Comparison of ENCODE assay signal across 16 mouse cellular contexts in genomic region chr19:54112691-54113090, GRCm38 (mm10).
"Had no signal": no experiment of that assay in that cellular context is flagged by ENCODE, and none has a peak within 500 bp of the region (broad histone marks: within the 10 kb centered on the region; RNA-seq: fewer than 3 reads in every experiment).

No protein-coding gene starts in this region.

- H3K4me2 ChIP-seq: neural tube, embryonic 13.5 days; neural tube, embryonic 15.5 days; stomach, embryonic 15.5 days had no signal

- H3K27me3 ChIP-seq: stomach, embryonic 15.5 days had no signal

- DNase-seq: retina, postnatal 1 day; right cerebral cortex, adult 18-20 months; right cerebral cortex, postnatal 14 days; right cerebral cortex, postnatal 25 days; right cerebral cortex, postnatal 4 days; spleen, adult 18-20 months; thymus, adult 18-20 months; thymus, adult 2 months; thymus, postnatal 14 days; thymus, postnatal 25 days; thymus, postnatal 36 days; thymus, postnatal 4 days had no signal

- H3K9ac ChIP-seq: neural tube, embryonic 13.5 days; neural tube, embryonic 15.5 days; stomach, embryonic 15.5 days had no signal

- H3K9me3 ChIP-seq: neural tube, embryonic 13.5 days; neural tube, embryonic 15.5 days; stomach, embryonic 15.5 days had no signal

- H3K27ac ChIP-seq: neural tube, embryonic 13.5 days; neural tube, embryonic 15.5 days; stomach, embryonic 15.5 days; stomach, postnatal 0 days had no signal

- H3K36me3 ChIP-seq: neural tube, embryonic 13.5 days; neural tube, embryonic 15.5 days; stomach, embryonic 15.5 days had no signal

- H3K4me3 ChIP-seq: neural tube, embryonic 13.5 days; neural tube, embryonic 15.5 days; stomach, embryonic 15.5 days had no signal
